Mouse (Mus musculus): ENCODE measurements around the gene Stxbp4.

GRCm38 (mm10) chr11:90585754-90586153 is 52.1 kb downstream of the Stxbp4 start:
- TF ChIP-seq POLR2A (IDR thresholded peaks at IDR 0.05; ENCODE audit: borderline replicate concordance, control insufficient read depth, low read depth, low read length) (no peak), CTCF (IDR thresholded peaks at IDR 0.05; ENCODE audit: control insufficient read depth, insufficient read depth, low read length) (no peak)
